Mouse (Mus musculus): Measurements from ENCODE around the gene Mall. TPM values are rescaled to one million over a fixed set of nuclear protein-coding genes. Genes with fewer than 3 reads are reported as not detected.

Gene Mall
- polyA plus RNA-seq, 1 experiment from 2014 or later, result 2.0 TPM

GRCm38 (mm10) chr2:127667843-127668506 is 61.8 kb downstream of the Mall start:
- ATAC-seq (ENCODE audit: insufficient number of reproducible peaks, low FRiP score, low TSS enrichment, low read depth) (no peak), DNase-seq (ENCODE audit: low spot score) (no peak)
- 24% methylated on average over 2 of the region's 2 CpGs for WGBS
- H3K4me3 ChIP-seq (ENCODE audit: low read depth, low read length), result no peak overlapping the region
- no peak overlapping the region for H3K4me2 ChIP-seq (ENCODE audit: low read depth, severe bottlenecking)
- H3K4me1 ChIP-seq (ENCODE audit: control insufficient read depth, insufficient read depth, low read length), result no peaks in the 10 kb centered on the region
- H3K27ac ChIP-seq (replicated peaks; ENCODE audit: low read depth, low read length), result no peak overlapping the region
- H3K9ac ChIP-seq (ENCODE audit: low read length), result no peak overlapping the region
- no peaks in the 10 kb centered on the region for H3K9me3 ChIP-seq (ENCODE audit: control insufficient read depth, low read length)
- no peaks in the 10 kb centered on the region for H3K27me3 ChIP-seq (ENCODE audit: control insufficient read depth, insufficient read depth, low read length)
- H3K36me3 ChIP-seq (ENCODE audit: control insufficient read depth, insufficient read depth, low read length), result no peaks in the 10 kb centered on the region

- no peak overlapping the region for H3K27ac ChIP-seq (replicated peaks; ENCODE audit: low read depth, low read length)
- DNase-seq (ENCODE audit: low spot score), result no peak
Observed at GRCm38 (mm10) chr2:127667015-127667414, 62.7 kb downstream of the Mall start.

GRCm38 (mm10) chr2:127662708-127663107 is 67.0 kb downstream of the Mall start:
- Histone ChIP-seq H3K4me2 (ENCODE audit: low read depth, severe bottlenecking) (no peak overlapping the region), H3K9me3 (ENCODE audit: control insufficient read depth, low read length) (no peaks in the 10 kb centered on the region), H3K36me3 (ENCODE audit: control insufficient read depth, insufficient read depth, low read length) (no peaks in the 10 kb centered on the region), H3K4me1 (ENCODE audit: control insufficient read depth, insufficient read depth, low read length) (no peaks in the 10 kb centered on the region), H3K27ac (replicated peaks; ENCODE audit: low read depth, low read length) (no peak overlapping the region), H3K9ac (ENCODE audit: low read length) (no peak overlapping the region), H3K4me3 (ENCODE audit: low read depth, low read length) (no peak overlapping the region), H3K27me3 (ENCODE audit: control insufficient read depth, insufficient read depth, low read length) (no peaks in the 10 kb centered on the region)
- ATAC-seq (ENCODE audit: insufficient number of reproducible peaks, low FRiP score, low TSS enrichment, low read depth), result no peak
- 73% methylated on average over 1 of the region's 2 CpGs for WGBS
- no peak for DNase-seq (ENCODE audit: low spot score)

More at GRCm38 (mm10) chr2:127667015-127667414, 62.7 kb downstream of the Mall start:
- H3K4me1 ChIP-seq (ENCODE audit: control insufficient read depth, insufficient read depth, low read length), result no peaks in the 10 kb centered on the region
- no peaks in the 10 kb centered on the region for H3K36me3 ChIP-seq (ENCODE audit: control insufficient read depth, insufficient read depth, low read length)
- H3K27me3 ChIP-seq (ENCODE audit: control insufficient read depth, insufficient read depth, low read length), result no peaks in the 10 kb centered on the region
- no peak for ATAC-seq (ENCODE audit: insufficient number of reproducible peaks, low FRiP score, low TSS enrichment, low read depth)
- H3K4me2 ChIP-seq (ENCODE audit: low read depth, severe bottlenecking), result no peak overlapping the region
- no peak overlapping the region for H3K9ac ChIP-seq (ENCODE audit: low read length)
- H3K4me3 ChIP-seq (ENCODE audit: low read depth, low read length), result no peak overlapping the region
- H3K9me3 ChIP-seq (ENCODE audit: control insufficient read depth, low read length), result no peaks in the 10 kb centered on the region

- ATAC-seq (ENCODE audit: insufficient number of reproducible peaks, low FRiP score, low TSS enrichment, low read depth) (no peak), DNase-seq (ENCODE audit: low spot score) (peak; percentile 50)
- Histone ChIP-seq H3K27ac (replicated peaks; ENCODE audit: low read depth, low read length) (no peak within 1 kb of the TSS), H3K9ac (ENCODE audit: low read length) (peak within 1 kb of the TSS; percentile 30), H3K36me3 (ENCODE audit: control insufficient read depth, insufficient read depth, low read length) (no peaks in the 10 kb centered on the region), H3K4me3 (ENCODE audit: low read depth, low read length) (peak within 1 kb of the TSS; percentile 31), H3K4me1 (ENCODE audit: control insufficient read depth, insufficient read depth, low read length) (peaks cover 4% of the 10 kb centered on the region; the same call in 1 of the 2 replicates), H3K9me3 (ENCODE audit: control insufficient read depth, low read length) (no peaks in the 10 kb centered on the region), H3K4me2 (ENCODE audit: low read depth, severe bottlenecking) (peak within 1 kb of the TSS; percentile 59), H3K27me3 (ENCODE audit: control insufficient read depth, insufficient read depth, low read length) (peaks cover 41% of the 10 kb centered on the region)
- 1% methylated on average over 43 of the region's 43 CpGs for WGBS
Observed at GRCm38 (mm10) chr2:127656086-127656720, 73.5 kb downstream of the Mall start, which contains the start of gene Mal. Mal (minus strand) TSS chr2:127656695.

GRCm38 (mm10) chr2:127655419-127655818 is 74.3 kb downstream of the Mall start:
- Histone ChIP-seq H3K27ac (replicated peaks; ENCODE audit: low read depth, low read length) (no peak overlapping the region), H3K27me3 (ENCODE audit: control insufficient read depth, insufficient read depth, low read length) (peaks cover 41% of the 10 kb centered on the region), H3K36me3 (ENCODE audit: control insufficient read depth, insufficient read depth, low read length) (no peaks in the 10 kb centered on the region), H3K4me2 (ENCODE audit: low read depth, severe bottlenecking) (no peak overlapping the region), H3K4me3 (ENCODE audit: low read depth, low read length) (no peak overlapping the region), H3K9me3 (ENCODE audit: control insufficient read depth, low read length) (no peaks in the 10 kb centered on the region), H3K9ac (ENCODE audit: low read length) (no peak overlapping the region), H3K4me1 (ENCODE audit: control insufficient read depth, insufficient read depth, low read length) (peaks cover 4% of the 10 kb centered on the region; the same call in 1 of the 2 replicates)
- WGBS, result 4% methylated on average over 9 of the region's 9 CpGs
- DNase-seq (ENCODE audit: low spot score), result no peak
- no peak for ATAC-seq (ENCODE audit: insufficient number of reproducible peaks, low FRiP score, low TSS enrichment, low read depth)

- Histone ChIP-seq H3K9ac (ENCODE audit: low read length) (no peak overlapping the region), H3K4me2 (ENCODE audit: low read depth, severe bottlenecking) (no peak overlapping the region), H3K36me3 (ENCODE audit: control insufficient read depth, insufficient read depth, low read length) (no peaks in the 10 kb centered on the region), H3K4me1 (ENCODE audit: control insufficient read depth, insufficient read depth, low read length) (peaks cover 4% of the 10 kb centered on the region; the same call in 1 of the 2 replicates), H3K27ac (replicated peaks; ENCODE audit: low read depth, low read length) (no peak overlapping the region), H3K4me3 (ENCODE audit: low read depth, low read length) (no peak overlapping the region), H3K27me3 (ENCODE audit: control insufficient read depth, insufficient read depth, low read length) (peaks cover 41% of the 10 kb centered on the region), H3K9me3 (ENCODE audit: control insufficient read depth, low read length) (no peaks in the 10 kb centered on the region)
- WGBS, result 65% methylated on average over 3 of the region's 3 CpGs
- ATAC-seq (ENCODE audit: insufficient number of reproducible peaks, low FRiP score, low TSS enrichment, low read depth) (no peak), DNase-seq (ENCODE audit: low spot score) (no peak)
Observed at GRCm38 (mm10) chr2:127654786-127655185, 74.9 kb downstream of the Mall start.

Other genes with a start within 250 kb of the Mall start
- gene Kcnip3, start 207.8 kb downstream of the Mall start, polyA plus RNA-seq (2014; fragmentation: Nextera tagmentation; extraction: Ambion mirVana), result 2.2 and 2.6 TPM in 2 replicates
- gene Prom2, start 188.5 kb downstream of the Mall start, polyA plus RNA-seq (2014; fragmentation: Nextera tagmentation; extraction: Ambion mirVana), result 1.5 and 1.6 TPM in 2 replicates
- gene Zfp661, start 142.8 kb downstream of the Mall start, polyA plus RNA-seq (2014; fragmentation: Nextera tagmentation; extraction: Ambion mirVana), result 5.5 and 7.2 TPM in 2 replicates
- 161 and 164 TPM in 2 replicates for gene Mrps5, start 142.7 kb downstream of the Mall start, polyA plus RNA-seq (2014; fragmentation: Nextera tagmentation; extraction: Ambion mirVana)
- gene Mal, start 73.2 kb downstream of the Mall start, polyA plus RNA-seq (2014; fragmentation: Nextera tagmentation; extraction: Ambion mirVana), result 0.09 and 0.20 TPM in 2 replicates
- 36.3 and 36.5 TPM in 2 replicates for gene Nphp1, start 59.0 kb upstream of the Mall start, polyA plus RNA-seq (2014; fragmentation: Nextera tagmentation; extraction: Ambion mirVana)
- gene Mtln, start 62.6 kb upstream of the Mall start, polyA plus RNA-seq (2014; fragmentation: Nextera tagmentation; extraction: Ambion mirVana), result 17.6 and 19.6 TPM in 2 replicates
- gene Bub1, start 101.9 kb upstream of the Mall start, polyA plus RNA-seq (2014; fragmentation: Nextera tagmentation; extraction: Ambion mirVana), result 50.2 and 55.2 TPM in 2 replicates
- gene Acoxl, start 108.9 kb upstream of the Mall start, polyA plus RNA-seq (2014; fragmentation: Nextera tagmentation; extraction: Ambion mirVana), result 0.31 and 0.47 TPM in 2 replicates